Mouse (Mus musculus): ENCODE measurements around the gene Tmem165. TPM values are rescaled to one million over a fixed set of nuclear protein-coding genes. Genes with fewer than 3 reads are reported as not detected.

Tmem165 gene
- polyA plus RNA-seq, 1 experiment from 2014 or later = 100 TPM

GRCm38 (mm10) chr5:76244430-76244829 is 60.8 kb downstream of the Tmem165 start:
- H3K4me1 ChIP-seq (ENCODE audit: control insufficient read depth, insufficient read depth, low read length) = no peaks in the 10 kb centered on the region
- no peak overlapping the region for H3K9ac ChIP-seq (ENCODE audit: low read length)
- H3K27ac ChIP-seq (ENCODE audit: low read depth, low read length) = no peak overlapping the region
- H3K4me2 ChIP-seq = no peak overlapping the region
- no peaks in the 10 kb centered on the region for H3K27me3 ChIP-seq (ENCODE audit: control insufficient read depth, insufficient read depth, low read length)
- no peak overlapping the region for H3K4me3 ChIP-seq (ENCODE audit: low read depth, low read length)
- WGBS = 95% methylated on average over 10 of the region's 10 CpGs
- no peak for DNase-seq (ENCODE audit: low spot score, missing footprints)
- no peak for ATAC-seq (ENCODE audit: low FRiP score)
- H3K9me3 ChIP-seq (ENCODE audit: control insufficient read depth, low read length) = no peaks in the 10 kb centered on the region
- H3K36me3 ChIP-seq (ENCODE audit: control insufficient read depth, insufficient read depth, low read length) = no peaks in the 10 kb centered on the region; the same call in 1 of the 2 replicates

DNA sequence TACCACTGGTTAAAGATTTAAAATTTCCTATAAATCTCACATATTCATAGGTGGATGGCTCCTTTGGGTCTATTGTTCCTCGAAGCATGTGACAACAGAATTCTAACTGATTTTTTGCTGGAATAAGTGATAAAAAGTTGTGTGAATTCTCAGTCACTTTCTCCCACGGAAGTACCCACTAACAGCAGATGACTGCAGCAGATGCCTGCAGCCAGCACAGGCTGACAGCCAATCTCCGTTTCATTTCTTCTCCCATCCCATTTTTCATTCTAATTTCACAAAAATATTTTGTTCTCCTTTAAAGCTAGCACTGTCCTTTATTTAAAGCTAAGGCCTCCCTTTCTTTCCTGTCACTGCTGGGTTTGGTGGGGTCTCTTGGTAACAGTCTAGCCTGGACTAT is 61.7 kb downstream of the Tmem165 start:
- Histone ChIP-seq H3K4me2 (no peak overlapping the region), H3K9me3 (ENCODE audit: control insufficient read depth, low read length) (no peaks in the 10 kb centered on the region), H3K9ac (ENCODE audit: low read length) (no peak overlapping the region), H3K4me1 (ENCODE audit: control insufficient read depth, insufficient read depth, low read length) (no peaks in the 10 kb centered on the region), H3K36me3 (ENCODE audit: control insufficient read depth, insufficient read depth, low read length) (no peaks in the 10 kb centered on the region; the same call in 1 of the 2 replicates), H3K27ac (ENCODE audit: low read depth, low read length) (no peak overlapping the region), H3K4me3 (ENCODE audit: low read depth, low read length) (no peak overlapping the region), H3K27me3 (ENCODE audit: control insufficient read depth, insufficient read depth, low read length) (no peaks in the 10 kb centered on the region)
- 91% methylated on average over 3 of the region's 3 CpGs for WGBS
- ATAC-seq (ENCODE audit: low FRiP score) (no peak), DNase-seq (ENCODE audit: low spot score, missing footprints) (no peak)

DNA sequence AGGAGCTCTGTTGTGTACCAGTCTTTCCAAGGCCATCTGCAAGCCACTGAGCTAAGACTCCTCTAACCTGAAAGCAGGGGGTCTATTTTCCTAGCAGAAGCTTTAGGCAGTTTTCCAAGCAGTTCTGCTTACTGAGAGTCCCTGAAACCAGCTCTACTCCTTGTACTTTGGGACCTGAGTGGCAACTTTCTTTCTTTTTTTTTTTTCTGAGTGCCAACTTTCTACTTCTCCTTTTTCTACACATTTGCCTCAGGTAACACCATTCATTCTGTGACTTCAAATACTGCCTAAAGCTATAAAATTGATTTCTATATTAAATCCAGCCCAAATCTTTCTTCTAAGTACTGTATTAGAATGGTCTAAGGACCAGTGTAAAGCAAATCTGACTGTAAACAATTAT is 62.9 kb downstream of the Tmem165 start:
- Histone ChIP-seq H3K27me3 (ENCODE audit: control insufficient read depth, insufficient read depth, low read length) (no peaks in the 10 kb centered on the region), H3K4me3 (ENCODE audit: low read depth, low read length) (no peak overlapping the region), H3K27ac (ENCODE audit: low read depth, low read length) (no peak overlapping the region), H3K9me3 (ENCODE audit: control insufficient read depth, low read length) (no peaks in the 10 kb centered on the region), H3K9ac (ENCODE audit: low read length) (no peak overlapping the region), H3K4me2 (no peak overlapping the region), H3K36me3 (ENCODE audit: control insufficient read depth, insufficient read depth, low read length) (no peaks in the 10 kb centered on the region; the same call in 1 of the 2 replicates), H3K4me1 (ENCODE audit: control insufficient read depth, insufficient read depth, low read length) (no peaks in the 10 kb centered on the region)
- ATAC-seq (ENCODE audit: low FRiP score) (no peak), DNase-seq (ENCODE audit: low spot score, missing footprints) (no peak)

DNA sequence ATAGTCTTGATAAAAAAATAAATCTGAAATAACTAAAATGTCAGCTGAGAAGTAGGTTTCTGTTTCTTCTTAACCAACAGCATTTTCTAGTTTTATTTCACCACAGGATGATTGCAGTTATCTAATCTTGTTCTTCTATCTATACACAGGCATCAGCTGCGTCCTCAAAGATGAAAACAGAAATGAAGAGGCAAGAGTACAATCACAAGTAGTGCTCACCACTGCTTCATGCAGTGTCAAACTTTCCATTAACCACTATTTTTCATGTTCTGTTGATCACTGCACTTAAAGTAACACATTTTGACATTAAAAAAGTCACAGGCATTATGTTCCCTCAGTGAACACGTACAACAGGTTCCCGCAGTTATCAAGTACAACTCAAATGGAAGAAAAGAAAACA is 67.3 kb downstream of the Tmem165 start:
- ATAC-seq (ENCODE audit: low FRiP score) = no peak
- H3K4me1 ChIP-seq (ENCODE audit: control insufficient read depth, insufficient read depth, low read length) = no peaks in the 10 kb centered on the region
- no peaks in the 10 kb centered on the region for H3K27me3 ChIP-seq (ENCODE audit: control insufficient read depth, insufficient read depth, low read length)
- no peak overlapping the region for H3K9ac ChIP-seq (ENCODE audit: low read length)
- H3K9me3 ChIP-seq (ENCODE audit: control insufficient read depth, low read length) = no peaks in the 10 kb centered on the region
- DNase-seq (ENCODE audit: low spot score, missing footprints) = no peak
- no peak overlapping the region for H3K4me2 ChIP-seq
- H3K36me3 ChIP-seq (ENCODE audit: control insufficient read depth, insufficient read depth, low read length) = no peaks in the 10 kb centered on the region; the same call in 1 of the 2 replicates
- WGBS = 93% methylated on average over 3 of the region's 3 CpGs
- no peak overlapping the region for H3K4me3 ChIP-seq (ENCODE audit: low read depth, low read length)
- no peak overlapping the region for H3K27ac ChIP-seq (ENCODE audit: low read depth, low read length)

Other genes starting within 250 kb of the Tmem165 start
- 24.5 and 28.1 TPM in 2 replicates for gene Kdr, start 205.4 kb upstream of the Tmem165 start, polyA plus RNA-seq (2014; fragmentation: Nextera tagmentation; extraction: Ambion mirVana)
- gene Srd5a3, start 43.6 kb upstream of the Tmem165 start, polyA plus RNA-seq (2014; fragmentation: Nextera tagmentation; extraction: Ambion mirVana) = 14.2 and 14.7 TPM in 2 replicates
- 11.5 and 11.6 TPM in 2 replicates for gene Clock, start 120.9 kb downstream of the Tmem165 start, polyA plus RNA-seq (2014; fragmentation: Nextera tagmentation; extraction: Ambion mirVana)
- not detected in 2 replicates for gene Pdcl2, start 147.3 kb downstream of the Tmem165 start, polyA plus RNA-seq (2014; fragmentation: Nextera tagmentation; extraction: Ambion mirVana)
- 0.21 and 0.22 TPM in 2 replicates for gene Nmu, start 179.9 kb downstream of the Tmem165 start, polyA plus RNA-seq (2014; fragmentation: Nextera tagmentation; extraction: Ambion mirVana)